Mouse (Mus musculus): ENCODE results near the gene Slamf6. TPM values are rescaled to one million over a fixed set of nuclear protein-coding genes. Genes with fewer than 3 reads are reported as not detected.
"Not testable (repeated sequence)": the region's sequence is repeated elsewhere in the genome, so short reads cannot be mapped to it uniquely, and the experiment has no call there.

Slamf6 gene
- total RNA-seq, 2 experiments from 2014 or later = 0.14 to 0.17 TPM

- no peak for DNase-seq
Observed at GRCm38 (mm10) chr1:171957411-171957810, 40.1 kb downstream of the Slamf6 start.

GRCm38 (mm10) chr1:171960726-171961125 lies 43.4 kb downstream of the Slamf6 start:
- no peak for DNase-seq

- no peak for DNase-seq
Observed at GRCm38 (mm10) chr1:171961704-171962103, 44.4 kb downstream of the Slamf6 start.

GRCm38 (mm10) chr1:171963613-171964012 lies 46.3 kb downstream of the Slamf6 start:
- DNase-seq = no peak

GRCm38 (mm10) chr1:171966054-171966790 lies 48.9 kb downstream of the Slamf6 start:
- DNase-seq = no peak

- no peak for DNase-seq
Observed at GRCm38 (mm10) chr1:171969221-171969620, 51.9 kb downstream of the Slamf6 start.

GRCm38 (mm10) chr1:171970854-171971586 lies 53.7 kb downstream of the Slamf6 start:
- DNase-seq = no peak

- not testable (repeated sequence) for DNase-seq
Observed at GRCm38 (mm10) chr1:171974361-171974760, 57.0 kb downstream of the Slamf6 start.

- no peak for DNase-seq
Observed at GRCm38 (mm10) chr1:171975377-171975776, 58.1 kb downstream of the Slamf6 start.

GRCm38 (mm10) chr1:171975831-171976230 lies 58.5 kb downstream of the Slamf6 start:
- no peak for DNase-seq

GRCm38 (mm10) chr1:171976826-171977539 lies 59.7 kb downstream of the Slamf6 start:
- DNase-seq = no peak

- no peak for DNase-seq
Observed at GRCm38 (mm10) chr1:171977891-171978290, 60.6 kb downstream of the Slamf6 start.

GRCm38 (mm10) chr1:171979969-171980730 lies 62.8 kb downstream of the Slamf6 start:
- no peak for DNase-seq

- no peak for DNase-seq
Observed at GRCm38 (mm10) chr1:171982170-171982569, 64.9 kb downstream of the Slamf6 start.

GRCm38 (mm10) chr1:171982740-171983139 lies 65.4 kb downstream of the Slamf6 start:
- no peak for DNase-seq

- DNase-seq = no peak
Observed at GRCm38 (mm10) chr1:171983372-171984001, 66.2 kb downstream of the Slamf6 start.

GRCm38 (mm10) chr1:171984121-171984520 lies 66.8 kb downstream of the Slamf6 start:
- DNase-seq = no peak

GRCm38 (mm10) chr1:171991883-171992282 lies 74.6 kb downstream of the Slamf6 start:
- no peak for DNase-seq

GRCm38 (mm10) chr1:171992901-171993530 lies 75.7 kb downstream of the Slamf6 start:
- DNase-seq = no peak

GRCm38 (mm10) chr1:171994501-171994900 lies 77.2 kb downstream of the Slamf6 start:
- no peak for DNase-seq

All from heart, postnatal 4 days (tissue).